Mouse (Mus musculus) MEL (cell line): ENCODE results near the gene Wfdc3. TPM values are rescaled to one million over a fixed set of nuclear protein-coding genes. Genes with fewer than 3 reads are reported as not detected.

Source experiments
- DNase-seq: peaks from one replicate; pipeline ENCODE4 v3.0.0; 2011; ENCODE audit warnings: low read depth, low spot score
- H3K27ac ChIP-seq: 2 replicates; pipeline ENCODE4 v1.5.1; 2012; ENCODE audit warnings: low read depth, mild to moderate bottlenecking, control low read depth, low read length, moderate library complexity; ENCODE audit not compliant: control insufficient read depth
- H3K27me3 ChIP-seq, 2 experiments: fragments of 150-350 bp in 1 of 2; sonication (generic) in 1 of 2; 2 replicates each; pipeline ENCODE4 v1.6.1; 2012; ENCODE audit warnings: low read length in 2 of 2, mild to moderate bottlenecking in 2 of 2, improper control_type of control experiment in 1 of 2, moderate library complexity in 1 of 2; ENCODE audit not compliant: insufficient read depth in 2 of 2, control insufficient read depth in 1 of 2
- H3K36me3 ChIP-seq, 2 experiments: 2 replicates each; pipeline ENCODE4 v1.6.1; 2012 to 2014; ENCODE audit warnings: low read length in 2 of 2, improper control_type of control experiment in 1 of 2, inconsistent platforms in 1 of 2, mild to moderate bottlenecking in 1 of 2; ENCODE audit not compliant: insufficient read depth in 2 of 2, control insufficient read depth in 1 of 2
- H3K4me1 ChIP-seq, 2 experiments: fragments of 150-350 bp in 1 of 2; sonication (generic) in 1 of 2; 2 replicates each; pipeline ENCODE4 v1.6.1; 2012; ENCODE audit warnings: low read length in 2 of 2, improper control_type of control experiment in 1 of 2, mild to moderate bottlenecking in 1 of 2; ENCODE audit not compliant: insufficient read depth in 2 of 2, control insufficient read depth in 1 of 2
- H3K4me3 ChIP-seq, 2 experiments: fragments of 150-350 bp in 1 of 2; sonication (generic) in 1 of 2; 2 replicates each; pipeline ENCODE4 v1.5.1; 2012; ENCODE audit warnings: low read depth in 2 of 2, low read length in 2 of 2, mild to moderate bottlenecking in 2 of 2, moderate library complexity in 2 of 2, control low read depth in 1 of 2, improper control_type of control experiment in 1 of 2; ENCODE audit not compliant: control insufficient read depth in 1 of 2, insufficient read depth in 1 of 2
- H3K79me2 ChIP-seq: 2 replicates; pipeline ENCODE4 v1.6.1; 2012; ENCODE audit warnings: mild to moderate bottlenecking, low read length, moderate library complexity; ENCODE audit not compliant: control insufficient read depth, poor library complexity, insufficient read depth
- H3K9ac ChIP-seq: 2 replicates; pipeline ENCODE4 v1.6.1; 2012; ENCODE audit warnings: low read depth, mild to moderate bottlenecking, control low read depth, low read length, moderate library complexity; ENCODE audit not compliant: control insufficient read depth, poor library complexity, severe bottlenecking
- H3K9me3 ChIP-seq: fragments of 150-350 bp; sonication (generic); replicated peaks from 2 replicates; pipeline ENCODE4 v1.6.1; 2012; ENCODE audit warnings: mild to moderate bottlenecking, low read length, improper control_type of control experiment, moderate library complexity; ENCODE audit not compliant: insufficient read depth
- BHLHE40 ChIP-seq: IDR thresholded peaks from 2 replicates; pipeline ENCODE4 v1.6.1; 2012; ENCODE audit warnings: low read depth, mild to moderate bottlenecking, inconsistent platforms, low read length, improper control_type of control experiment, borderline replicate concordance
- CHD1 ChIP-seq: IDR thresholded peaks from 2 replicates; pipeline ENCODE4 v1.6.1; 2012; ENCODE audit warnings: low read depth, mild to moderate bottlenecking, inconsistent platforms, low read length, improper control_type of control experiment
- CHD2 ChIP-seq: IDR thresholded peaks from 2 replicates; pipeline ENCODE4 v1.6.1; 2011; ENCODE audit warnings: low read length, improper control_type of control experiment
- EP300 ChIP-seq, 2 experiments: IDR thresholded peaks; 2 replicates each; pipeline ENCODE4 v1.6.1; 2011; ENCODE audit warnings: improper control_type of control experiment in 2 of 2, low read length in 2 of 2, low read depth in 1 of 2, mild to moderate bottlenecking in 1 of 2
- JUND ChIP-seq: IDR thresholded peaks from 2 replicates; pipeline ENCODE4 v1.6.1; 2011; ENCODE audit warnings: low read depth, mild to moderate bottlenecking, improper control_type of control experiment, low read length
- KAT2A ChIP-seq: conservative IDR thresholded peaks from 2 replicates; pipeline ENCODE4 v1.6.1; 2012; ENCODE audit warnings: low read depth, low read length, improper control_type of control experiment, inconsistent platforms
- MAFK ChIP-seq: IDR thresholded peaks from 2 replicates; pipeline ENCODE4 v1.6.1; 2011; ENCODE audit warnings: low read depth, mild to moderate bottlenecking, low read length, improper control_type of control experiment, borderline replicate concordance
- MEF2A ChIP-seq: IDR thresholded peaks from 2 replicates; pipeline ENCODE4 v1.6.1; 2014; ENCODE audit warnings: low read depth, mild to moderate bottlenecking, inconsistent platforms, low read length, improper control_type of control experiment; ENCODE audit not compliant: poor library complexity, insufficient replicate concordance, severe bottlenecking; ENCODE audit errors: extremely low read depth
- MYB ChIP-seq: IDR thresholded peaks from 2 replicates; pipeline ENCODE4 v1.6.1; 2011; ENCODE audit warnings: mild to moderate bottlenecking, low read depth, low read length, improper control_type of control experiment
- MYC ChIP-seq: IDR thresholded peaks from 2 replicates; pipeline ENCODE4 v1.6.1; 2011; ENCODE audit warnings: low read depth, mild to moderate bottlenecking, low read length, improper control_type of control experiment, moderate library complexity
- NRF1 ChIP-seq: IDR thresholded peaks from 2 replicates; pipeline ENCODE4 v1.6.1; 2014; ENCODE audit warnings: low read depth, mild to moderate bottlenecking, inconsistent platforms, low read length, improper control_type of control experiment, moderate library complexity; ENCODE audit not compliant: poor library complexity, insufficient read depth, severe bottlenecking
- POLR2AphosphoS5 ChIP-seq: IDR thresholded peaks from 2 replicates; pipeline ENCODE4 v1.6.1; 2012; ENCODE audit warnings: low read depth, borderline replicate concordance, mild to moderate bottlenecking, inconsistent platforms, low read length, moderate library complexity, mixed read lengths
- RAD21 ChIP-seq: IDR thresholded peaks from 2 replicates; pipeline ENCODE4 v1.6.1; 2011; ENCODE audit warnings: mild to moderate bottlenecking, low read depth, low read length, improper control_type of control experiment
- SIN3A ChIP-seq: IDR thresholded peaks from 2 replicates; pipeline ENCODE4 v1.6.1; 2012; ENCODE audit warnings: low read length, improper control_type of control experiment, inconsistent platforms
- SMC3 ChIP-seq: IDR thresholded peaks from 2 replicates; pipeline ENCODE4 v1.6.1; 2011; ENCODE audit warnings: low read depth, low read length, improper control_type of control experiment
- TAL1 ChIP-seq: IDR thresholded peaks from 2 replicates; pipeline ENCODE4 v1.6.1; 2012; ENCODE audit warnings: mild to moderate bottlenecking, inconsistent platforms, low read length, moderate library complexity, mixed read lengths
- TBP ChIP-seq: IDR thresholded peaks from 2 replicates; pipeline ENCODE4 v1.8.0; 2011; ENCODE audit warnings: low read depth, low read length, improper control_type of control experiment
- TCF12 ChIP-seq: IDR thresholded peaks from 2 replicates; pipeline ENCODE4 v1.6.1; 2014; ENCODE audit warnings: low read depth, mild to moderate bottlenecking, inconsistent platforms, low read length, improper control_type of control experiment, moderate library complexity
- UBTF ChIP-seq: IDR thresholded peaks from 2 replicates; pipeline ENCODE4 v1.6.1; 2012; ENCODE audit warnings: low read depth, mild to moderate bottlenecking, inconsistent platforms, low read length, improper control_type of control experiment, moderate library complexity, borderline replicate concordance; ENCODE audit not compliant: insufficient read depth
- ZMIZ1 ChIP-seq: IDR thresholded peaks from 2 replicates; pipeline ENCODE4 v1.6.1; 2012; ENCODE audit warnings: low read depth, mild to moderate bottlenecking, inconsistent platforms, low read length, improper control_type of control experiment, moderate library complexity
- ZNF384 ChIP-seq: IDR thresholded peaks from 2 replicates; pipeline ENCODE4 v1.6.1; 2012; ENCODE audit warnings: low read depth, mild to moderate bottlenecking, inconsistent platforms, low read length, improper control_type of control experiment
- polyA plus RNA-seq, 2 experiments: library from polyadenylated mRNA; stranded (reverse) in 1 of 2; unstranded in 1 of 2; fragments of >175 nt in 1 of 2; fragments of >200 nt in 1 of 2; gene quantifications; 2 replicates each; pipeline versions ENCODE4 v1.2.1 to v1.2.4; 2012; ENCODE audit warnings: low replicate concordance in 2 of 2, low read depth in 1 of 2; ENCODE audit not compliant: insufficient read length in 2 of 2, insufficient read depth in 1 of 2, missing spikeins in 1 of 2
- total RNA-seq: library from RNA; depleted of rRNA; stranded (reverse); fragments of 300-350 nt; gene quantifications from 2 replicates; pipeline ENCODE4 v1.2.3, GENCODE M21; 2012

Gene Wfdc3
- total and polyA plus RNA-seq, 3 experiments, result 0.31 to 0.40 TPM; not detected in 1

GRCm38 (mm10) chr2:164773229-164773988 lies 27.7 kb upstream of the Wfdc3 start (continued):
- no peak for TF ChIP-seq JUND
- TF ChIP-seq MEF2A, result no peak
- TF ChIP-seq NRF1, result no peak
- no peak for TF ChIP-seq POLR2AphosphoS5
- TF ChIP-seq KAT2A, result no peak
- no peak for TF ChIP-seq ZNF384
- TF ChIP-seq CHD2, result no peak; the same call in 1 of the 2 replicates

GRCm38 (mm10) chr2:164771123-164771522 lies 25.4 kb upstream of the Wfdc3 start:
- H3K27ac ChIP-seq, result peak overlapping the region; percentile 83
- no peak for TF ChIP-seq SIN3A
- no peak for TF ChIP-seq EP300 (IDR thresholded peaks at IDR 0.05; ENCODE audit: low read depth in 1 of 2, low read length in 2 of 2)
- TF ChIP-seq TAL1, result no peak
- TF ChIP-seq RAD21, result no peak
- TF ChIP-seq ZMIZ1, result no peak
- no peak for TF ChIP-seq CHD2
- TF ChIP-seq BHLHE40, result no peak
- no peak for TF ChIP-seq MYC
- TF ChIP-seq TBP, result no peak
- no peak for TF ChIP-seq MYB
- no peak for TF ChIP-seq CHD1
- TF ChIP-seq UBTF, result no peak
- TF ChIP-seq TCF12, result no peak
- TF ChIP-seq MAFK, result no peak
- TF ChIP-seq MEF2A, result no peak
- TF ChIP-seq SMC3, result no peak
- TF ChIP-seq NRF1, result no peak

More at GRCm38 (mm10) chr2:164771123-164771522, 25.4 kb upstream of the Wfdc3 start:
- no peaks in the 10 kb centered on the region for H3K27me3 ChIP-seq
- peaks cover 24% of the 10 kb centered on the region for H3K79me2 ChIP-seq
- H3K9ac ChIP-seq, result peak overlapping the region; percentile 96
- peak; percentile 52 for DNase-seq
- H3K4me3 ChIP-seq, result peak overlapping the region; percentile 81 to 94
- no peaks in the 10 kb centered on the region for H3K9me3 ChIP-seq
- H3K4me1 ChIP-seq, result peaks cover 3 to 29% of the 10 kb centered on the region in 2 experiments; a peak in 3 of 4 replicates
- H3K36me3 ChIP-seq, result peaks cover 2 to 27% of the 10 kb centered on the region in 2 experiments
